ENCODE assay signal across 21 mouse cellular contexts in the genomic region with DNA sequence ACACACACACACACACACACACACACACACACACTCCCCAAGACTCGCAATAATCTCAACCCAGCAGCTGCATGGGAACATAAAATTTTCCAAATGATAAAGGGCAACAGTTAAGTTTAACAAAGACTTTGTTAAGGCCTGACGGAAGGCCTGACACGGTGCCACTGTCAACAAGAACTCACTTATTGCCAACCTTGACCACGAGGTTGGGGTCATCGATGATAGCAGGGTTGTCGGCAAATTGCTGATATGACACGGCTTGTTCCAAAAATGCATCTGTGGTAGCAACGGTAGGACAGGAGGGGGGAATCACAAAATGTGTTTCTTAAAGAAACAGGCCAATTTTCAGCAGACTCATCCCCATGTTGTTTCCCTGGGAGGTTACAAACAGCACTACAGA.
"Had no signal": no experiment of that assay in that cellular context is flagged by ENCODE, and none has a peak within 500 bp of the region (broad histone marks: within the 10 kb centered on the region; RNA-seq: fewer than 3 reads in every experiment).

No protein-coding gene starts in this region.

- H3K4me2 ChIP-seq: liver, embryonic 15.5 days; lung, embryonic 14.5 days; midbrain, embryonic 12.5 days; neural tube, embryonic 13.5 days; neural tube, embryonic 15.5 days had no signal

- H3K4me3 ChIP-seq: liver, embryonic 15.5 days; megakaryocyte, embryonic 14.5 days; midbrain, embryonic 10.5 days; midbrain, embryonic 12.5 days; myocyte; neural tube, embryonic 13.5 days; neural tube, embryonic 15.5 days had no signal

- H3K9ac ChIP-seq: liver, embryonic 15.5 days; lung, embryonic 14.5 days; midbrain, embryonic 12.5 days; neural tube, embryonic 13.5 days; neural tube, embryonic 15.5 days had no signal

- DNase-seq: lung, adult 18-20 months; lung, embryonic 14.5 days; lung, postnatal 10 days; lung, postnatal 4 days; midbrain, embryonic 14.5 days; retina, postnatal 1 day; right cerebral cortex, adult 18-20 months; right cerebral cortex, postnatal 25 days; right cerebral cortex, postnatal 4 days; spleen, adult 18-20 months; thymus, adult 18-20 months; thymus, postnatal 14 days; thymus, postnatal 36 days had no signal

- H3K27me3 ChIP-seq: liver, embryonic 15.5 days; megakaryocyte, embryonic 14.5 days; midbrain, embryonic 12.5 days; neural tube, embryonic 13.5 days; neural tube, embryonic 15.5 days had no signal

- H3K9me3 ChIP-seq: liver, embryonic 15.5 days; megakaryocyte, embryonic 14.5 days; midbrain, embryonic 10.5 days; midbrain, embryonic 12.5 days; neural tube, embryonic 13.5 days; neural tube, embryonic 15.5 days had no signal

- H3K27ac ChIP-seq: liver, embryonic 15.5 days; midbrain, embryonic 10.5 days; midbrain, embryonic 12.5 days; neural tube, embryonic 13.5 days; neural tube, embryonic 15.5 days had no signal

- ATAC-seq: midbrain, embryonic 16.5 days had no signal

- H3K4me1 ChIP-seq: liver, embryonic 15.5 days; megakaryocyte, embryonic 14.5 days; midbrain, embryonic 10.5 days; midbrain, embryonic 12.5 days; neural tube, embryonic 13.5 days; neural tube, embryonic 15.5 days had no signal
